Mouse (Mus musculus): Measurements from ENCODE around the gene Ackr2.

The Ackr2 gene

GRCm38 (mm10) chr9:121915056-121915455, 16.9 kb downstream of the Ackr2 start:
- no peak for DNase-seq (ENCODE audit: low spot score in 2 of 2)

DNA sequence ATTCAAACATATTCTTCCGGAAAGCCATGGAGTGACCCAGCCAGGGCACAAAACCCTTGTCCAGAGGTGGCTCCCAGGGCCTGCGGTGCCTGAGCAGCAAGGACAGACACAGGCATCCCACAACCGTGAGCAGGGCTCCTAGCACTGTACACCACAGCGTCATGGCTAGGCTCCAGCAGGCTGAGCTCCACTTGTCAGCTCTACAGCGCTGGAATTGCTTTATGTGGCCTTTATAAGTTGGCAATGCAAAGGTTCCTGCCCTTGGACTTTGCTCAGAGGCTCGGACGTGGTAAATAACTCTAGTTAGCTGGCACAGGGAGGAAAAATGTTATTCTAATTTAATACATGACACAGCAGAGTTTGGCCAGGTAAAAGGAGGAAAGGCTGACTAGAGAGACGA, 17.9 kb downstream of the Ackr2 start, which contains the start of gene Cyp8b1:
Gene Cyp8b1 (minus strand): TSS at position 204 of the 400 bp plus-strand sequence.
- no peak for DNase-seq (ENCODE audit: low spot score in 2 of 2)

- peak in 1 of 2 experiments; percentile 61 for DNase-seq (ENCODE audit: low spot score in 2 of 2)
These were observed 20.9 kb downstream of the Ackr2 start for GRCm38 (mm10) chr9:121919027-121919501.

DNA sequence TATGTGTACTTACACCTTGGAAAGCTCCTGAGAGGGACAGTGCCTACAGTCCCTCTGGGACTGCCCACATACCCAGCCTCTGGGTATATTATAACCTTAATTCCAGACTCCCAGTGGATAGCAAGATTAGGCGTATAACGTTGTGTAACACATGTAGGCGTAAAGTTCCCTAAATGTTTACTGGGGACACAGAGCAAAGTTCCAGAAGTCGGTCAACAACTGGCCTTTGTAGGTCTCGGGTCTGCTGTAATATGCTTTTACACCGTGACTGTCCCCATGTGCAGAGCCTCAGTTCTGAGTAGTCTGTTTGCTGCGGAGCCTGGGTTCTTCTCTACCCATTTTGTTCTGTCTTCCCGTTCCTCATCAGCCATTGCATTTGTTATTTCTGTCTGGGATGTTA, 25.3 kb downstream of the Ackr2 start:
- peak in 1 of 2 experiments; percentile 7 for DNase-seq (ENCODE audit: low spot score in 2 of 2)

DNA sequence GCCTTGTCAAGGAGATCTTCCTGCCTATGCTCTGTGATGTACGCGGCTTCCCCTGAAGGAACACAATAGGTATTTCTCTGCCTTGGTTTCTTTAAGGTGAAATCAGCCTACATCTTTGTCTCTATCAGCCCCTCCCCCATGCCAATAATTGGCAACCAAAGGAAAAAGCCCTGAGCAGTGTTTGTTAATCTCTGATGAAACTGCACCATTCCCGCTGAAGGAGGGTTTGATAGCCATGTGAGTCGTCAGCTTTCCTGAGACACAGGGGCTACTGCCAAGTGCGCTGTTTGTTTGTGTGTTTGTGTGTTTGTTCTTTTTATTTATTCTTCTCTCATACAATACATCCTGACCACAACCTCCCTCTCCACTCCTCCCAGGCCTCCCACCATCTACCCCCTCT, 25.8 kb downstream of the Ackr2 start:
- peak in 1 of 2 experiments; percentile 6 for DNase-seq (ENCODE audit: low spot score in 2 of 2)

DNA sequence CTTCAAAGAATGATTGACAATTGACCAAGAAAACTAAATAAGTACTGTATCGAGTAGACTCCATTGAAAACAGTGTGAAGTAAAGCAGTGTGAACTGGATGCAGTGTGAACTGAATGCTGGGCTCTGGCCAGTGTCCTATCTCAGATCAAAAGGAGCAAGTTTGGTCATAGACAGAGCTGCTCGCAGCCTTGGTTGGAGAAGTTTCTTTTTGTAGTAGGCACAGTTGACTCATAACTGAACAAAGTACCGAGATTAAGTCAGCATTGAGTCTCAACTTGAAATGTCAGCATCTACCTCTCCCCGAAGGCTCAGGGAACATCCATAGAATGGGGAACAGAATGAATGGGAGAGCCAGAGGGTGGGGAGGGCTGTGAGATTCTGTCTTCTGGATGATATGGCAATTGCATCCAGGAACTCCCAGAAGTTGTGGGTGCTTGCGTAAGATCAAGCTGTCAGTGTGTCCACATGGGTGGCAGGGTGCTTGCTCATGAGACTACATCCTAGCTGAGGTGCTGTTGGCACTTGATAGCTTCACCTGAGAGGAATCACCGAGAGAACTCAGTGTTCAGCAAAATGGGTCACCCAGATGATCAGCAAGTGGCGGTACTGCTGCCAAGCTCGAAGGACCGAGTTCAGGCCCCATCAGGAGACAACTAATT, 26.9 kb downstream of the Ackr2 start:
- DNase-seq (ENCODE audit: low spot score in 2 of 2), result peak in 1 of 2 experiments; percentile 10

- DNase-seq (ENCODE audit: low spot score in 2 of 2), result peak in 1 of 2 experiments; percentile 9
These were observed 27.8 kb downstream of the Ackr2 start for GRCm38 (mm10) chr9:121925959-121926358.

DNA sequence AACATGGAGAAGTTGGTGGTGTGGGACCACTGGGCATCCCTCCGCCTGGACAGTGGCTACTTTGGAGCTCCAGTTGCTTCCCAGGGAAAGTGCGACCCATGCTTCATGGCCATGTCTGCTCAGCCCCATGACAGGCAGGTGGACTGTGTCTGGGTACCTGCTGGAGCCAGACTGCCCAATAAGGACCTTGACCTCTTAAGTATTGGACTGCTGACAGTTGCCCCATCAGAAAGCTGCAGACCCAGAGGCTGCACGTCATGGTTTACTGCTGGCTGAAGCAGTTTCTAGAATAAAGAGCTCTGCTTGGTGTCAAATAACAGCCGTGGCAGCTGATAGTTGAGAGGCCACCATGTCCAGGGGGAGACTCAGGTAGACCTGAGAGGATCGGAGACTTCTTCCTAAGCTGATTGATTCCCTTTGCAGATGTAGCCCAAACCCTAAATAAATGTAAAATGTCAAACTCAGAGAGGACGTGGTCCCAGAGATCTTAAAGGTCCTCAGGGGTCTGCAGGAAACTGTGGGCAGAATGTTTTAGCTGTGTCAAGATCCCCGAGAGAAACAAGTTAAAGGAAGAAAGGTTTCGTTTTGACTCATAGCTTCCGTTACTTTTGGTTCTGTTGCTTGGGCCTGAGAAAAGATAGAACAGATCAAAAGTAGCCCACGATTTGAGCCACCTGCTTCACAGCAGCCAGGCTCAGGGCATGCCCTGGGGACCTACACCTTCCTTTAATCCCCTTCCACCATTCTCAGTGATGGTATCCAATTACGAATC, 28.7 kb downstream of the Ackr2 start:
- peak in 1 of 2 experiments; percentile 20 for DNase-seq (ENCODE audit: low spot score in 2 of 2)

DNA sequence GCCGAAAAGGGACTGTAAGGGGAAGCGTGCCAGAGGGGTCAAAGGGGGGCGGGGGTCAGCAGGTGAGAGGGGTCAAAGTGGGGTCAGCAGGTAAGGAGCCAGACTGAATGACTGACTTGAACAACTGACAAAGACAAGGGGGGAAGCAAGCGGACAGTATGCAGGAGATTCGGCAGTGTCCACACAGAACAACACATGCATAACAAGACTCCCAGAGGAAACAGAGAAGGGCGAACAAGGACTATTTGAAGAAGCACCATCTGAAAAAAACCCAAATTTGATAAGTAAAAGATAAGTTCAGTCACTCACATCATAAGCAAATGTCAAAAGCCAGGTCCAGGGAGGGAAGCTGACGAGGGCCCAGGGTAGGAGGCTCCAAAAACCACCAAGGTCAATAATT, 29.6 kb downstream of the Ackr2 start:
- no peak for DNase-seq (ENCODE audit: low spot score in 2 of 2)

DNA sequence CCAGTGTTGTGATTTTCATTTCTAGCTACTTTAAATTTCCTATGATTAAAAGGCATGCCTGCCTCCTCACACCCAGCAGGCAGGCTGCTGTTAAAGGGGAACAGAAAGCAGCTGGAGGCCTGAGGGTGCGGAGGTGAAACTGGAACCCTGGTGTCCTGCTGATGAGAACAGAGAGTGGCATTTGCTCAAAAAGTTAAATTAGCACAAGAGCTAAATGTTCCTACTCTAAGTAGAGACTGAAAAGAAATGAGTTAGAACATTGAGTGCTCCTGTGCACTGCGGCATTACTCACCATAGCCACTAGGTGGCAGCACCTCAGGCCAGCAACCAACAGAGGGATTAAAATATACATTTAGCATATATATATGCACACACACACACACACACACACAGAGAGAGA, 30.3 kb downstream of the Ackr2 start:
- peak; percentile 53 to 81 for DNase-seq (ENCODE audit: low spot score in 2 of 2)

GRCm38 (mm10) chr9:121934856-121935255, 36.7 kb downstream of the Ackr2 start:
- DNase-seq (ENCODE audit: low spot score in 2 of 2), result no peak

GRCm38 (mm10) chr9:121936952-121937351, 38.8 kb downstream of the Ackr2 start:
- no peak for DNase-seq (ENCODE audit: low spot score in 2 of 2)

DNA sequence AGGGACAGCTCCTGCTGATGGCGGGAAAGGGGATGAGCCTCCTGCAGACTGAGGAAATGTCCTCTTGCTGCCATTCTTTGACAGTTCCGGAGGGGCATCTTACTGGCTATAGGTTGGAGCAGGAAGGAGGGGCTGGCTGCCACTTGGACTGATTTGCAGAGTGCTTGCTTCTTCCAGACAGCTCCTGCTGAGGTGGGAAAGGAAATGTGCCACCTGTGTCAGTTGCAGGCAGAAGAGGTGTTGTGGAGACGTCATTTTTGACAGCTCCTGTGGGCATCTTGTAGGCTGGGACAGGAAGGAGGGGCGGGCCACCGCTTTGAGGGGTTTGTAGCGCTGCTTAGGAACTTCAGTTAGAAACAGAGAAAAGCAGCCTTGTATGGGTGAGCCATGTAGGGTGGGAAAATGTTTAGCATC, 39.3 kb downstream of the Ackr2 start:
- DNase-seq (ENCODE audit: low spot score in 2 of 2), result no peak

DNA sequence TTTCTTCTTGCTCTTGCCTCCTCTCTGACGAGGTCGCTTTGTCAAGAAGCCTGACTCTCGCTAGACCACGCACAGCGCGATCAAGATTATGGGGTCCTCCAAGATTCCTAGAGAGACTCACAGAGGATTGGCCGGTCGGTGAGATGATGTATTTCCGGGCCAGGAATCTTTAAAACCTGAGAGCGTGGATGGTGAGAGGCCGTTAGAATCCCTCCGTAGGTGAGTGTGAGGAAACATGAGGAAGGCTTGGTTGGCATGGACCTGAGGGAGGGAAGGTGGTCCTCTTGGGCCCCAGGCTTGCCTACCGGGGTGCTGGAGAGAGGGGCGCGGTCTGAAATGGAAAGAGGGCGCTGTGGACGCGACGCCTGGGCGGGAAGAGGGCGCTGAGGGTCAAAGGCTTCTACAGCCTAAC, 39.8 kb downstream of the Ackr2 start:
- DNase-seq (ENCODE audit: low spot score in 2 of 2), result no peak

DNA sequence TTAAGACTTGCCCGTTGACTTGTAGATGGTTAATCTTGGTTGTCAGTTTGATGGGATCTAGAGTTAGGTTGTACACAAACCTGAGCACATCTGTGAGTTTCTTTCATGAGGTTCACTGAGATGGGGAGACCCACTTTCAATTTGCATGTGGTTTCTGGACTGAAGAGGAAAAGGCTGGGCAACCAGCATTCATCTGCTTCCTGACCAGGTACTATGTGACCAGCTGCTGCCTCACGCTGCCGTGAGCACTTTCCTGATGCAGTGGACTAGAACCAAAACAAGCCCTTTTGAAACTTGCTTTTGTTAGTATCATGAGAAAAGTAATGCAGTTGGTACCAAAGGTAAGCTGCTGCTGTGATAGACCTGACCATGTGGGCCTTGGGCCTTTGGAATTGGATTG, 44.9 kb downstream of the Ackr2 start:
- DNase-seq (ENCODE audit: low spot score in 2 of 2), result peak in 1 of 2 experiments; percentile 46

DNA sequence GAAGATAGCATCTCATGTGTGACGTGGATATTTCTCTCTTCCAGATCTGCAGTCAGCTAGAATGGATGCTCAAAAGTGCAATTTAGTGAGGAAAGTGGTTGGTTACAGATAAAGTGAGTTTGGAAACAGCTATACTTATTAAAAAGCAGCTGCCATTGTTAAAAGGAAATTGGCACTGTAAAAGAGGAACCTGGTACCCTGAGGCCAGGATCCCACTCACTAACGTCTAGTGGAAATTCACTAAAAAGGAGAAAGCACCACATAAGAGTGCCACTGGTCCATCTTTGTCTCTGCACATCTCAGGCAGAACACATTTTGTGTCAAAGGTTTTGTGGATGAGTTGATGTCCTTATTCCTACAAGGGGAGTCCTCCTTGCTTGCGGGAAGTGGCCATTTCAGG, 45.5 kb downstream of the Ackr2 start:
- DNase-seq (ENCODE audit: low spot score in 2 of 2), result no peak

DNA sequence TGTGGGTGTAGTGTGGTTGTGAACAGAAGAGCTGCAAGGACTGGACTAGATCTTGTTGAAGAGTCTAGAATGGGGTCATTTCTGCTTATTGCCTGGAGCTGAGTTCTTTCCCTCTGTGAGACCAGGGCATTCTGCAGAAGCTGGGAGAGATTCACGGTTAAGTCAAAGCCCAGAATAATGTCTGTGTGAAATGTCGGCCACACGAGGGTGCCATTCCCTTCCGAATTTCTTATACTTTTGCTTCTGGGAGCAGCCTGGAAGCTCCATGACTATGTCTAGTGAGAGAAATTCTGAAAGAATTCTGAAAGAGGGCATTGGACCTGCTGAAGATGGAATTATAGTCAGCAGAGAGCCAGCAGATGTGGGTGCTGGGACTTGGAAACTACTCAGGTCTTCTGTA, 49.6 kb downstream of the Ackr2 start:
- DNase-seq (ENCODE audit: low spot score in 2 of 2), result peak in 1 of 2 experiments; percentile 42

DNA sequence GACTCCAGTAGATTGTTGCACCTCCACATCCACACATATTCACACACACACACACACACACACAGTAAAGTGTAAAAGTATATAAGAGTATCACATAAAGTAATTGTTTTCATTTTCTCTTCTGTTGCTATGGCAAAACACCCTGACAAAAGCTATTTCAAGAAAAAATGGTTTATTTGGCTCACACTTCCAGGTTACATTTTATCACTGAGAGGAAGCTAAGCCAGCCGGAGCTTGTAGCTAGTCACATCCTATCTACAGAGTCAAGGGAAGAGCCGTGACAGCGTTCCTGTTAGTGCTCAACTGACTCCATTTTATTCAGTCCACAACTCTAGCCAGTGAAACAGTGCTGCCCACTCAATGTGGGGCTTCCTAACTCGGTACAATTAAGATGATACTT, 50.3 kb downstream of the Ackr2 start:
- no peak for DNase-seq (ENCODE audit: low spot score in 2 of 2)

GRCm38 (mm10) chr9:121950418-121951113, 52.4 kb downstream of the Ackr2 start, which contains the start of gene Fam198a:
Gene Fam198a, plus strand, starts transcription at chr9:121950988.
- DNase-seq (ENCODE audit: low spot score in 2 of 2), result peak in 1 of 2 experiments; percentile 39

GRCm38 (mm10) chr9:121951114-121951423, 52.9 kb downstream of the Ackr2 start:
- DNase-seq (ENCODE audit: low spot score in 2 of 2), result no peak

- no peak for DNase-seq (ENCODE audit: low spot score in 2 of 2)
These were observed 54.4 kb downstream of the Ackr2 start for GRCm38 (mm10) chr9:121952596-121952995.

DNA sequence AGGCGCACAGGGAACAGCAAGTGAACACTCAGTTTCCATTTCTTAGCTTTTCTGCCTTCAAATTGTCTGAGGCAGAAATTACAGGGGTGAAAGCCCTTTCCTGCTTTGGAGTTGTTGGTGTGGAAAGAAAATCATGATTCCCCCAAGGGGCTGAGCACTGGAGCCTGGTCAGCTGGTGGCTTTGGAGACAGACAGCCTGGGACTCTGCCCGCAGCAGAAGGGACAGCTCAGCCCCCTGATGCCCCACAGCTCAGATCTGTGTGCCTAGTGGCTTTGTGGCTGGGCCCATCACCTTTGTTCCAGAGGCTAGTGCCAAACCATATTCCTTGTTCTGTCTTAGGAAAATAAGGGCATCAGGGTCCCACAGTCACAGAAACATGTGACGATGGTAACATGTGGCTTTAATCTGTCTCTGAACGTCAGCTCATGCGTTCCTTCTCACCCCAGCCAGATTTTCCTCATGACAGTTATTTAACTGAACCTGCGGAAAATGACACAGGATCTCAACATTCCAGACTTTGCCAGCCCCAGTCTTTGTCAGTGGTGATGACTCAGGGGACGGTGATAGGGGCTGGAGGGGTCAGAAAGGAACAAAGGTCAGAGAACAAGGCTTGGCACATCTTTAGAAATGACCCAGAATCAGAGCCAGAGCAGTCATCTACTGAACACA, 61.9 kb downstream of the Ackr2 start:
- no peak for DNase-seq (ENCODE audit: low spot score in 2 of 2)

Measured in spleen, postnatal 10 days (tissue).